Mouse (Mus musculus) megakaryocyte, embryonic 14.5 days (primary cell): ENCODE results near the gene Rgs7.

Experiments used
- FLI1 ChIP-seq: IDR thresholded peaks from 2 replicates; pipeline ENCODE4 v1.6.1; 2012; ENCODE audit warnings: low read length, inconsistent platforms, mixed read lengths
- GATA1 ChIP-seq: IDR thresholded peaks from 3 replicates; pipeline ENCODE4 v1.6.1; 2012; ENCODE audit warnings: mixed read lengths, low read length, inconsistent platforms, borderline replicate concordance

GRCm38 (mm10) chr1:175420883-175421282, 71.4 kb downstream of the Rgs7 start:
- TF ChIP-seq GATA1 (no peak), FLI1 (no peak)
